21 mouse cellular contexts compared by ENCODE assay signal in the genomic region with DNA sequence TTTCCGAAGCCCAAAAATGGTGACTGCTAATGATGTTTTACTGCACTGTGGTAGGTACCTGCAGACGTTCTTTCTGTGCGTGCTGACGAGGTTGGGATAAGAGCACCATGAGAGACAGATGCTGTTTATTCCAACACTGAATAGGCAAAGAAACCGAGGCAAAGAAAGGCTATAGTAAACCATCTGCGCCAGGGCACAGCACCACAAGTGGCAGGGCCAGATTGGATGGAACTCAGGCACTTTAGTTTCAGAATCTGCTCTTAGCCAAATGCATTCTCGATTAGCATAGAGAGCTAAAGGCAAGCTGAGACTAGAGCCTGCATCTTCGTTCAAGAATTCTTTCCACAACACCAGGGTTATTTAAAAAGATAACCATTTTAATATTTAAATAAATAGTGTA. TPM values are rescaled to one million over a fixed set of nuclear protein-coding genes. Genes with fewer than 3 reads are reported as not detected.
DNase-seq lines count a peak whose midpoint lies in the region; ATAC-seq and TF ChIP-seq lines count a peak whose summit lies in the region.
"Had no signal": no experiment of that assay in that cellular context is flagged by ENCODE, and none has a peak within 500 bp of the region (broad histone marks: within the 10 kb centered on the region; RNA-seq: fewer than 3 reads in every experiment).

No protein-coding gene starts in this region.

- H3K4me2 ChIP-seq in forebrain, embryonic 15.5 days (replicated peaks) = no peak overlapping the region
- H3K4me2 ChIP-seq: hindbrain, embryonic 12.5 days; neural tube, embryonic 13.5 days had no signal

- no peak overlapping the region for H3K4me3 ChIP-seq in forebrain, embryonic 15.5 days
- H3K4me3 ChIP-seq in forebrain, embryonic 10.5 days = no peak overlapping the region
- H3K4me3 ChIP-seq: heart, embryonic 10.5 days; hindbrain, embryonic 12.5 days; left cerebral cortex, adult 2 months; limb, embryonic 10.5 days; megakaryocyte, embryonic 14.5 days; neural tube, embryonic 13.5 days had no signal

- ATAC-seq in forebrain, embryonic 15.5 days (replicated peaks) = 0 out of 2 replicates have a peak, but pooled peaks have one; percentile 19
- ATAC-seq: liver, postnatal 0 days had no signal

- no peak overlapping the region for H3K27ac ChIP-seq in forebrain, embryonic 15.5 days (replicated peaks)
- no peak overlapping the region for H3K27ac ChIP-seq in forebrain, embryonic 10.5 days
- H3K27ac ChIP-seq: heart, embryonic 10.5 days; hindbrain, embryonic 12.5 days; left cerebral cortex, adult 2 months; limb, embryonic 10.5 days; neural tube, embryonic 13.5 days had no signal

- 53% methylated on average over 8 of the region's 8 CpGs for WGBS in forebrain, embryonic 15.5 days
- 88% methylated on average over 8 of the region's 8 CpGs for WGBS in forebrain, embryonic 10.5 days

- H3K27me3 ChIP-seq in forebrain, embryonic 15.5 days = no peaks in the 10 kb centered on the region
- no peaks in the 10 kb centered on the region for H3K27me3 ChIP-seq in forebrain, embryonic 10.5 days (ENCODE audit: poor library complexity, severe bottlenecking)
- H3K27me3 ChIP-seq: hindbrain, embryonic 12.5 days; neural tube, embryonic 13.5 days had no signal

- DNase-seq in forebrain, embryonic 10.5 days (ENCODE audit: extremely low spot score, low spot score) = no peak
- DNase-seq in brain, embryonic 14.5 days (ENCODE audit: low read depth) = peak; percentile 64
- DNase-seq in layer of hippocampus, adult 18-20 months (ENCODE audit: low spot score in 2 of 2) = peak; percentile 5 to 60
- DNase-seq in layer of hippocampus, postnatal 36 days = peak; percentile 24 to 47
- no peak for DNase-seq in frontal cortex, postnatal 10 days (ENCODE audit: low spot score in 2 of 2)
- DNase-seq in kidney, postnatal 14 days = no peak
- DNase-seq: embryo, embryonic 11 days; gastrocnemius, postnatal 36 days; kidney, adult 2 months; kidney, postnatal 10 days; liver, postnatal 0 days; lung, postnatal 14 days; midbrain, embryonic 14.5 days; thymus, postnatal 36 days had no signal

- H3K9ac ChIP-seq in forebrain, embryonic 15.5 days (replicated peaks) = no peak overlapping the region
- H3K9ac ChIP-seq: hindbrain, embryonic 12.5 days; liver, postnatal 0 days; neural tube, embryonic 13.5 days had no signal

- TF ChIP-seq POLR2A in brain, embryonic 14.5 days (IDR thresholded peaks at IDR 0.05; ENCODE audit: borderline replicate concordance, extremely low read depth, insufficient read depth, insufficient read length, poor library complexity, severe bottlenecking) = no peak

- TF ChIP-seq CTCF in brain, embryonic 14.5 days (IDR thresholded peaks at IDR 0.05; ENCODE audit: borderline replicate concordance, extremely low read depth, insufficient read depth, insufficient read length) = no peak

- H3K9me3 ChIP-seq in forebrain, embryonic 15.5 days = no peaks in the 10 kb centered on the region
- no peaks in the 10 kb centered on the region for H3K9me3 ChIP-seq in forebrain, embryonic 10.5 days
- H3K9me3 ChIP-seq: heart, embryonic 10.5 days; hindbrain, embryonic 12.5 days; limb, embryonic 10.5 days; megakaryocyte, embryonic 14.5 days; neural tube, embryonic 13.5 days had no signal

- peaks cover 7% of the 10 kb centered on the region; the same call in 1 of the 2 replicates for H3K4me1 ChIP-seq in forebrain, embryonic 15.5 days
- H3K4me1 ChIP-seq in forebrain, embryonic 10.5 days = no peaks in the 10 kb centered on the region
- H3K4me1 ChIP-seq: heart, embryonic 10.5 days; hindbrain, embryonic 12.5 days; limb, embryonic 10.5 days; megakaryocyte, embryonic 14.5 days; neural tube, embryonic 13.5 days had no signal

- H3K36me3 ChIP-seq in forebrain, embryonic 15.5 days = no peaks in the 10 kb centered on the region
- H3K36me3 ChIP-seq in forebrain, embryonic 10.5 days (replicated peaks) = no peaks in the 10 kb centered on the region
- H3K36me3 ChIP-seq: heart, embryonic 10.5 days; hindbrain, embryonic 12.5 days; limb, embryonic 10.5 days; neural tube, embryonic 13.5 days had no signal

RNA-seq across cellular contexts. Expression of gene Insc, which starts 59.1 kb away (rescaled TPM):
- 0.69 and 0.88 TPM in 2 replicates for polyA plus RNA-seq in forebrain, embryonic 15.5 days (2015; fragmentation: Nextera tagmentation; extraction: Ambion mirVana)
- polyA plus RNA-seq in forebrain, embryonic 10.5 days (2016; fragmentation: Nextera tagmentation; extraction: Ambion mirVana) = 0.82 and 0.92 TPM in 2 replicates
- 1.2 and 2.3 TPM in 2 replicates for polyA plus RNA-seq in brain, embryonic 14.5 days (2012; rRNA removed)
- 1 to 10 TPM; 3.9 to 5.6 TPM for total RNA-seq in layer of hippocampus, adult 18-20 months (2021)
- 1 to 10 TPM; 4.2 to 6.1 TPM for total RNA-seq in layer of hippocampus, postnatal 36 days (2021)

Comparison
In these comparisons a context has a peak if more than half of its experiments do, and no peak if none do; other contexts are left out.
1. DNase-seq: peak in brain, embryonic 14.5 days (single experiment), layer of hippocampus, adult 18-20 months (2 of 2) and layer of hippocampus, postnatal 36 days (2 of 2); none in forebrain, embryonic 10.5 days (single experiment), frontal cortex, postnatal 10 days (0 of 2) and kidney, postnatal 14 days (single experiment).